Mouse (Mus musculus) adrenal gland, postnatal 4 days (tissue): ENCODE data around the gene Mkln1. TPM values are rescaled to one million over a fixed set of nuclear protein-coding genes. Genes with fewer than 3 reads are reported as not detected.

Experiments used
- DNase-seq, 2 experiments: peaks; one replicate each; pipeline ENCODE4 v3.0.0; 2021 to 2022; ENCODE audit warnings: low spot score in 2 of 2, mixed read lengths in 2 of 2
- long read RNA-seq, 2 experiments: library from polyadenylated mRNA; stranded (forward); transcript quantifications; one replicate each; pipeline ENCODE4 v2.0.0; 2021
- total RNA-seq, 2 experiments: library from RNA; stranded (reverse); gene quantifications; 2 replicates each; pipeline ENCODE4 v1.2.3; 2021

Mkln1 gene
- 100 to 1,000 TPM; 170 TPM for total RNA-seq
- long read RNA-seq, experiment 1, full-length matches to known transcripts, result 34 of 46 reads
- long read RNA-seq, experiment 1, partial matches to known transcripts, result 2 of 46 reads
- long read RNA-seq, experiment 1, other reads (novel, unspliced or antisense), result 10 of 46 reads
- long read RNA-seq, experiment 2, full-length matches to known transcripts, result 78 of 109 reads
- long read RNA-seq, experiment 2, partial matches to known transcripts, result 1 of 109 reads
- long read RNA-seq, experiment 2, other reads (novel, unspliced or antisense), result 30 of 109 reads

- DNase-seq, result peak; percentile 81 to 82
Measured at GRCm38 (mm10) chr6:31398431-31399205, at the start of gene Mkln1. Gene Mkln1, plus strand, starts transcription at chr6:31398735.

- DNase-seq, result no peak
Measured at GRCm38 (mm10) chr6:31356444-31357191, 41.9 kb upstream of the Mkln1 start.

- DNase-seq, result no peak
Measured at GRCm38 (mm10) chr6:31357286-31357685, 41.2 kb upstream of the Mkln1 start.

- no peak for DNase-seq
Measured at GRCm38 (mm10) chr6:31362617-31363016, 35.9 kb upstream of the Mkln1 start.

- DNase-seq, result no peak
Measured at GRCm38 (mm10) chr6:31364399-31364798, 34.1 kb upstream of the Mkln1 start.

- no peak for DNase-seq
Measured at GRCm38 (mm10) chr6:31367947-31368346, 30.6 kb upstream of the Mkln1 start.

GRCm38 (mm10) chr6:31368559-31368958, 30.0 kb upstream of the Mkln1 start:
- DNase-seq, result no peak

GRCm38 (mm10) chr6:31369875-31370274, 28.7 kb upstream of the Mkln1 start:
- no peak for DNase-seq

GRCm38 (mm10) chr6:31370550-31371061, 27.9 kb upstream of the Mkln1 start:
- no peak for DNase-seq

- no peak for DNase-seq
Measured at GRCm38 (mm10) chr6:31371140-31371539, 27.4 kb upstream of the Mkln1 start.

- no peak for DNase-seq
Measured at GRCm38 (mm10) chr6:31372620-31373019, 25.9 kb upstream of the Mkln1 start.

GRCm38 (mm10) chr6:31373084-31373673, 25.4 kb upstream of the Mkln1 start:
- no peak for DNase-seq

GRCm38 (mm10) chr6:31382989-31383388, 15.5 kb upstream of the Mkln1 start:
- DNase-seq, result no peak

- DNase-seq, result no peak
Measured at GRCm38 (mm10) chr6:31384794-31385193, 13.7 kb upstream of the Mkln1 start.

- no peak for DNase-seq
Measured at GRCm38 (mm10) chr6:31385281-31386145, 13.0 kb upstream of the Mkln1 start.

GRCm38 (mm10) chr6:31389716-31390115, 8.8 kb upstream of the Mkln1 start:
- no peak for DNase-seq

- DNase-seq, result no peak
Measured at GRCm38 (mm10) chr6:31390243-31390981, 8.1 kb upstream of the Mkln1 start.

- DNase-seq, result no peak
Measured at GRCm38 (mm10) chr6:31392871-31393270, 5.7 kb upstream of the Mkln1 start.

- no peak for DNase-seq
Measured at GRCm38 (mm10) chr6:31396118-31396517, 2.4 kb upstream of the Mkln1 start.

GRCm38 (mm10) chr6:31397308-31397707, 1.2 kb upstream of the Mkln1 start:
- no peak for DNase-seq
